Mouse (Mus musculus) gastrocnemius, adult 18-20 months (tissue): ENCODE data around the gene Prickle1. TPM values are rescaled to one million over a fixed set of nuclear protein-coding genes. Genes with fewer than 3 reads are reported as not detected.

Experiments used
- DNase-seq: peaks from one replicate; pipeline ENCODE4 v3.0.0; 2021; ENCODE audit warnings: low spot score
- total RNA-seq, 2 experiments: library from RNA; stranded (reverse); gene quantifications; 2 replicates each; pipeline ENCODE4 v1.2.3; 2021

Gene Prickle1
- total RNA-seq, 2 experiments from 2014 or later, result 2.9 to 3.0 TPM

DNA sequence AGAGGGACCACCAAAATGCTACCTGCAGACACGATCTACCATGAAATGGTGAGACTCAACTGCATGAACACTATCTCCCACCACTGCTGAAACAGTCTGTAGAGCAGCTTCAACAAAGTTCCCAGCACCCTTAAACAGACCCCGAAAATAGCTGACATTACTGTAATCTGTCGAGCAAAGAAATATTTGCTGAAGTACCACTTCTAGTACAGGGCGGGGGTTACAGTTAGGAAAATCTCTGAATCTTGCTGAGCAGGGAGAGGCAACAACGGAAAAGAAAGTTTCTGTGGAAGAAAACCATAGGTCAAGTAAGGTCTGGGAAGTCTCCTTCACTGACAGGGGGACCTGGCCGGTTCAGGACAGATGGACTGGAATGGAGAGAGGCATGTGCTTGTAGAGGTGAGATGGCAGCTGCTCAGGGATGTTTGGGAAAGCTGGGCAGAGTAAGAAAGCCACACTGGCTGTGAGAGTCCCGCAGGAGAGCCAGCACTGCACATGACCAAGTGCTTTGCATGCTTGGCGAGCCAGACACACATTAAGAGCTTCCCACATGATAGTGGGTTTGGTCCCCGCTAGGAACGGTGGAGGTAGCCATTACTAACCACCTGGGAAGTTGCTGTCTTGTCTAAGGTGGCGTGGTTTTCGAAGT lies 41.4 kb downstream of the Prickle1 start:
- no peak for DNase-seq

DNA sequence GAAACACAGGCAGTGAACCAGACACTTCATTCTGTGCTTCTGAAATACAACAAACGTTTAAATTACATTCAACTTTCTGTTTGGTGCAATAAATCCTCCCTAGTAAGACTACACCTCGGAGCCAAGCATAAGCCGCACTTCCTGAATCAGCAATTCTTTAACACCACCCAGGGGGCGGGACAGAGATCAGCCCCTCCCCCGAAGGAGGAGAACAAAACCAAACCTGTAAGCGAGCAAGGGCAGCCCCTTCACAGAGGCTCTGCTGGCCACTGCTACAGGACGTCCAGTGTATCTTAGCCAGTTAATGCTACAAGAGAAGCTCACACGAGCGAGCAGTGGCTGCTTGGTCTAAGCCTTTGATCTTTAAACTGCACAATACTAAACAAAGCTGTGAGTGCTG lies 43.5 kb downstream of the Prickle1 start:
- DNase-seq, result peak; percentile 29

DNA sequence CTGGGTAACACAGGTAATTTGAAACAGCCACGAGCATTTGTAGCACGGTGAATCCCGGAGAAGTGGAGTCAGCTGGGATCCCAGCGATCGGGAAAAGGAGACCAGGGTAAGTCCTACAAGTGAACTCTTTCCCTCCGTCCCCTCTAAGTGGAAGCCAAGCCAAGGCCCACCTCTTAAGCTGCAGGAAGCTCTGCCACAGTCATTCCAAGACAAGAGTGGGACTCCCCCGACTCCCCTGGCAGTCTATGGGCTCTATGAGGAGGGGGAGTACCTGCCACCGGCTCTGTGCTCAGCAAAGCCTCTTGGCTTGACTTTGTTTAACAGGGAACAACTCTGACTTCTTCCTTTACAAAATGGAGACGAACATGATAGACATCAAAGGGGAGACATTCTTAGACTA lies 47.4 kb downstream of the Prickle1 start:
- no peak for DNase-seq

DNA sequence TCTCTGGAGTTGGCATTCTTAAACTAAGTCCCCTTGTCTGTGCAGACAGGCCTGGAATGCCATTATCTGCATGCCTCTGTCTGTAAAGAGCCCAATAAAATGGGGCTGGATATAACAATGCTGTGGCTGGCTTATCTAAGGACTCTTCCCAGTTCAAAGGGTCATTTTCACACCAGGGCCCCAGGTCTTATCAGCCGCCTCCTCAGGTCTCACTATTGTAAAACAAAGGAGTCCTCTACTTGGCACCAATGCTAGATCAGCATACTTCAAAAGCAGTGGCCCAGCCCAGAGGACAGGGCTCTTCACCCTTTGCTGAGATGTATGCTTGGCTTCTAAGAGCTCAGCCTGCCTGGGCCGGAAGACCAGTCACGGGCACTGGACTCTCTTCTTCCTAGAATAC lies 56.3 kb downstream of the Prickle1 start:
- no peak for DNase-seq

DNA sequence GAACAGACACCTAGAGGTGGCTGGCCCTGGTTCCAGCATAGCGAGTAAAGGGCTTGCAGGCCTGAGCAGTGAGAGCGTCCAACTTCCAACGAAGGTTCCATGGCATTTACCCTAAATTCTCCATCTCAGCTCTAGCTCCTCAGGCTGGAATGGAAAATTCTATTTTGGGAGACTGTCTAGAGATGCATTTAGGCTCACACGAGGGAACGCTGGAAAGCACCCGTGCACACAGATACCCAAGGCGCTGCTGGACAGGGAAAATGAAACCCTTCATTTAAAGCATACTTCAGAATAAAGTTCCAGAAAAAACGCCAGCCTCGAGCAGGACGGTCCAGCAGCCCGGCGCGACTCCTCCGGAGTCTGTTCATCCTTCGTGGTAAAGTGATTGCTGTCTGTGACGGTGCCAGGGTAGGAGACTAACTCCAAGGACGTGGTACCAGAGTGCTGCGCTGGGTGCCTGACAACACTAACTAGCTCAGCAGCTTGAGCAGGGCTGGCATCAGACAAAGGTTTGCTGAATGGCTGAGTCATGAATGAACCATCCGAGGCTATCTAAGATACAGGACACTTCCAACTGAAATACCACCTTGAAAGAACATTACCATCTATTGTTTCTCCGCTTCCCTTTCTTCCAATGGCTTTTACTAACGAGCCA lies 57.0 kb downstream of the Prickle1 start:
- DNase-seq, result no peak

DNA sequence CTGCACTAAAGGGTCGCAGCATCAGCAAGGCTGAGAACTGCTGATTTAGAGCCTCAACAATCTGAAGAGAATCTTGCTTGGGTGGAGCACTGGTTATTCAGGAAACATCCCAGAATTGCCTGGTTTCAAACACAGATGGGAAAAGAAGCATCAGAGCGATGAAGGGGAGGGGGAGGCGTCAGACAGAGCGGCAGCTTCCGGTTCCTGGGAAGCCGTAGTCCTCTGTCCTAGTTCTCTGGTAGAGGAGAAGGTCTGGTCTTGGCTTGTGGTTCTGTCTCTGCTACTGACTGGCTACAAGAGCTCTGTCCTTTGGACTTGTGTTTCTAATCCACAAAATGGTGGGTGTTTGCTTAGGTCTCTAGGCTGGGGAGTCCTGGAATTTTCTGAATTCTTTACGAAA lies 57.9 kb downstream of the Prickle1 start:
- DNase-seq, result no peak

DNA sequence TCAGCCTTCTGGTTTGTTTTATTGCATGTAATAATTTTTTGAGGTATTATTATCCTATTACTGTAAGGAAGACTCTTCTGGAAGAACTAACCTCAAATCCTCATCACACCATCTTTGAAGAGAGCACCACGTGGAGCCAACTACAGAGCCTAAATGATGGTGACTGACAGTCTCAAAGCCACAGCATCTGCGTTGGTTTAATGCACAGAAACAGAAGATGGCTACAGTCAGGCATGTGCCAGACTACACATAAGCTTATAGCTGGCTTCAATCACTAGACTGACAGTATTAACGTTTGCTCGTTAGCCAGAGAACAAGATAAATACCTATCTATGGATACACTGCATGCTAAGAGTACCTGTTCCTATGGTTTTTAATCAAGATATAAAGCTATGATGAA lies 59.5 kb downstream of the Prickle1 start:
- DNase-seq, result no peak

DNA sequence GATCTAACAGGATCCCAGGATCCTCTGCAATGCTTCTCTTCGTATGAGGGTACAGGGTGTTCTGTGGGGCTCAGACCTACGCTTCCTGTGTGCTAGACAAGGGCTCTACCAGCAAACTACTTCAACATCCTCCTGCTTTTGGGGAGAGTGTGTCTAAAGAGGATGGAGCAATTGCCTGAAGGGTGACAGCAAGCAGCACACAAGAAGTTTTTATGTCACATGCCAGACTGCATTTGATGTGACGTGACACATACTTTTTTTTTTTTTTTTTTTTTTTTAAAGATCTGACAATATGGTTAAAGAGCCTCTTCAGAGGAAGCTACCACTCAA lies 65.0 kb downstream of the Prickle1 start:
- no peak for DNase-seq

DNA sequence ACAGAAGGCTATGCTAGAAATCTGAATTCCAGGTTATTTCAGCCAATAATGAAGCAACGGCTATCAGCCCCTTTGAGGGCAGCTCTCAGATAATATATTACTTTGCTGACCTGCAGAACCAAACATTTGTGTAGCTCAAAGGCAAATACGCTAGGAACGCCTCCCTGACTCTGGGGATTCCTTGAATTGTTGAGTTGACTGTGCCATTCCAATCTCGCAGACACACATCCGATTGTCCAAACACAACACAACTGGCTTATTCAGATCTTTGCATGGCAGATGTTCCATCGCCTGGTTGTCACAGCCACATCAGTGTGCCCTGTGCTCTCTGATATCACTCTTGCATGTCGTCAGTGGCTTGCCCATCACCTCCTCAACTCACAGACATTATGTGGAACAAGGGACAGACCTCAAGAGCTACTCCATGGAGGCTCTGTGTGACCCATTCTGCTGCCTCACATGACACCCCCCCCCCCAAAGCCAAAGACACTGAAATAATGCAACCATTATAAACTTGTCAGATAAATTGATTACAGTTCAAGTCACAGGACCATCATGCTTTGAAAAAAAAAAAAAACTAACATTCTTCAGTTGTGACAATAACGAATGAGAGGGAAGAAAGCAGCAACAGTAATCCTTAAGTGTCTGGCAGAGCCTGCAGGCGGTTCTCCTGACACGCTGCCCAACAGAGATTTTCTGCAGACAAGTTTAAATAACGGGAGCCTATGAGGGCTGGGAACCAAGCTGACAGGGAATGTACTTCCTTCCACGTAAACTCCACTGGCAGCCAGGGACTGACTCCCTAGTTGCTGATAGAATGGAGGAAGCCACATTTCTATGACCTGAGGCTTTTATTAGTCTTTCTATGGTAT lies 65.6 kb downstream of the Prickle1 start:
- no peak for DNase-seq

DNA sequence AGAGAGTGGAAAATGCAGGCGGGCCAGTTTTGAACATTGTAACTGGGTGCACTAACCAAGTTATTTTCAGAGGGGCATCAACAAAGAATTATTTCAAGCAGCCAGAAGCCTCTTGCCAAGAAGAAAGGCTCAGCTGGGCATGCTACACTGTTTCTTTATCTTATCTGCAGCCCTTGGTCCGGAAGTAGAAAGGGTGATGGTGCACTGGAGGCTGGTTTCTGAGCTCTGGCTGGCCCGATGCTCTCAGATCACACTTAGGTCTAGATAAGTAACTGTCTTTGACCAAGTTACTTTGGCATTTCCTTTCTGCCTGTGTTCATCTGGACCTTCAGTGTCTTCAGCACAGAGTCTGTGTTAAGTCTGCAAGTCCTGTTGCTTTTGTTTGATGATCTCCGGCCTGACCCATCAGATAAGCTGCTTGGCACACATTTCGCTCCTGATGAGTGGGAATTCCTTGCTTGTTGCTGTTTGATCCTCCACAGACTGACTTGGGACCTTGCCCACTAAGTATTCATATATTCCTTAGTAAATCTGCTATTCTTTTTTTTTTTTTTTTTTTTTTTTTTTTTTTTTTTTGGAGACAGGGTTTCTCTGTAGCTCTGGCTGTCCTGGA lies 70.3 kb downstream of the Prickle1 start:
- DNase-seq, result no peak

DNA sequence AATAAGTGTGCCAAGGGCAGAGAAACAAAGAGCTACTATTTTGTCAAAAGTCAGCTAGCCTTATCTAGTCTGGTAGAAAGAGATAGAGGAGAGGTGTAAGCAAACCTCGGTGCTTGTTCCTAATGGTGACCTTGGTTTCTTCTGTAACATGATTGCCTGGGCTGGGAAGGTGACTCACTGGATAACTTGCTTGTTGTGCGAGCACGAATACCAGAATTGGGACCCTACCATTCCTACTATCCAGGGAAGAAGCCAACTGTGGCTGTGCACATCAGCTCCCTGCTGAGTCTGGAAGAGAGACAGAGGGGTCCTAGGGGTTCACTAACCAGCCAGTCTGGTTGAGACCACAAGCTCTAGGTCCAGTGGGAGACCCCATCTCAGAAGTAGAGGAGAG lies 73.9 kb downstream of the Prickle1 start:
- DNase-seq, result no peak

DNA sequence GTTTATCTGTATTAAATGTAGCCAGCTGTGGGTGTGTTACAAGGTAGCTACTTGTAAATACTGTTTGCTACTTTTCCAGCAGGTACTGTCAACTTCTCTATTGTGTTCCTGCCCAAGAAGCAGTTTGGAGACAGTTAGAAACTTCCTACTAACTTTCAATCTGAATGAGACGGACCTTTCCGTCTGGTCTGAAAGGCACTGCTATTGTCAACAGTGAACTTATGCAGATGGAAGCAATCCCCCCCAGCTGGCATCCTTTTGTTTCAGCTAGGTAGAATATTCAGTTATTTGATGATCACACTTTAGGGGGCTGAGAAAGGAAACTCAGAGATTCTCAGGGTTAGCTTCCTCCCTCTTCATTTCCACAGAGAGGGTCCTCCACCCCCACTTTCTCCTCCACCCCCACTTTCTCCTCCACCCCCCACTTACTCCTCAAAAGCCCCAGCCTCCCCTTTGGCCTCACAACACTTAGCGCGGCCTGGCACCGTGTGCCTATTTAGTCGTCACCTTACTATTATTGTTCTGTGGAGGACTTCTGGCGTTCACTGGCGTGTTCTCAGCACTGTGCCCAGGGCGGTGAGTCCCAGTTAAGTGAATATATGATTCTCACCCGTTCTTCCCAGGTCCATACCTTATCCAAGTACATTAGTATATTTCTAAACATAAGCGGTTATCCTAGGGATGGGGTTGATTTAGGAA lies 74.5 kb downstream of the Prickle1 start:
- DNase-seq, result no peak

DNA sequence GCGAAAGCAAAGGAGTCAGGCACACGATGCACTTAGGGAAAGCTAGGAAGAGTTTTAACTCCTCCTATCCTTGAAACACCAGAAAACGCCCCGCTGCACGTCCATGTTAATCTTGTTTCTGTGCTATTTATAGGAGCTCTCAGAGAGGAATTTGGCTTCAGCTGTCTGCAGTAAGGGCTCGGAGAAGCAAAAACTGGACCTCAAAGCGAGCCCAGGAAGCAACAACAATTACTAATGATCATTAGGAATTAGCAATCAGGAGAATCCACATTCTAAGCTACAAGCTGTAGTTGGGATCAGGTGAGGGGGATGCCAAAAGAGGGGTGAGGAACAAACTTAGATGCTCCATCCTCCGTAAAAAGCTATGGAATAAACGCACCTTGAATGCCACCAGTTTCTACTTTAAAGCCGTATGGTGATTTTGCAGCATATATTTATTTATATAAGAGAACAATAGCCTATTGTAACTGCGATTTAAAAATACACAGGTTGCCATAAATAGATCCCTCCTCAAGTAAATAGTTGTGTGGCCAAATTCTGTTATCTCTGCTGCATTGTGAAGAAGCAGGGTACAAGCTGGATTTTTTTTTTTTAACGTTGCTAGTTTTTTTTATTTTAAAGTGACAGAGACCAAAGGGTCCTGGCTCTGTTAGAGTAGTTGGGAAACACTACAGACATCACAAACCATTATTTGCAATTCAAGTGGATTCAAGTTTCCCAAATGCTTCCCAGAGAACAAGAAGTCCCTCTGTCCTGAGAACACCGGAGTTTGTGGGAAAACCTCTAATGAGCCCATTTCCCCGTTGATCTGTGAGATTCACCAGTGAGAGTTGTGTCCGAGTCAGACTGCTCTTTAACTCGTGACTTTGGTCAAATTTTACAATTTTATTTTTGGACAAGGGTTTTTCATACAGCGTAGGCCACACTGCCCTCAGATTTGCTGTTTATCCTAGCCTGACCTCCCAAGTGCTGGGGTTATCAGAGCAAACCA lies 75.6 kb downstream of the Prickle1 start:
- DNase-seq, result no peak

DNA sequence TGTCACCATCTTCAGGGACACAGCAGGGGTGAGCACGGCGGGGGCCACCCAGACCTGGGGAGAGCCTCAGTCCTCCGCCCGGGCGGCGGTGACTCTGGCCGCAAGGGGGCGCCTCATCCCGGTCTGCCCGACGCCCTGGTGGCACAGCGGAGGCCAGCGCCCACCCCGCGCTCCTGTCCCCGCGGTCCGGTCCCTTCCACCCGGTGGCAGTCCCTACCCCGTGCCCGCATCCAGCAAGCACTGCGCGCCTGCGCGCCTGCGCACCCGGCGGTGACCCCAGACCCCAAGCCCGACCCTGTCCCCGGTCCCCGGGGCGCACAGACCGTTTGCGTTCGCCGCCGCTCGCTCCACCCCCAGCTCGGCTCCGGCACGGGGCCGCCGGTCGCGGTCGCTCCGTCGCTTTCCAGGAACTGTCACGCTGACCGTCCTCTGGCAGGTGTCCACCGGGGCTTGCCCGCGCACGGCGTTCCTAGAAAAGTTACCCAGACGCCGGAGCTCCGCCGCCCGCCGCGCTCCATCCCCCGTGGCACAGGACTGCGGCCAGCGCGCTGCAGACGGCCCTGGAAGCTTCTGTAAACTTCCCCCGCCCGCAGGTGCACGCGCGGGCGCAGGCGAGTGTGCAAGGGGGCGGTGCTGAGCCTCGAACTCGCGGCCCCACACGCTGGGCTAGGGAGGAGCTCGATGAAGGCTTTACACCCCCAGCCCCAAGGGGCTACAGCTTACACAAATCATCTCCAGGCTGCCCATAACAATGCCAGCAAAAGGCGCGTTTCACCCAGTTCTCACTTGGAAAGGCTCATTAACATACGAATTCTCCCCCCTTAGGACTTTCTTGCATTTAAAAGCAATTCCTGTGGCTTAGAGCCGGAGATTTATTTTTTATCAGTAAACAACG lies 76.5 kb downstream of the Prickle1 start:
- peak; percentile 80 for DNase-seq

DNA sequence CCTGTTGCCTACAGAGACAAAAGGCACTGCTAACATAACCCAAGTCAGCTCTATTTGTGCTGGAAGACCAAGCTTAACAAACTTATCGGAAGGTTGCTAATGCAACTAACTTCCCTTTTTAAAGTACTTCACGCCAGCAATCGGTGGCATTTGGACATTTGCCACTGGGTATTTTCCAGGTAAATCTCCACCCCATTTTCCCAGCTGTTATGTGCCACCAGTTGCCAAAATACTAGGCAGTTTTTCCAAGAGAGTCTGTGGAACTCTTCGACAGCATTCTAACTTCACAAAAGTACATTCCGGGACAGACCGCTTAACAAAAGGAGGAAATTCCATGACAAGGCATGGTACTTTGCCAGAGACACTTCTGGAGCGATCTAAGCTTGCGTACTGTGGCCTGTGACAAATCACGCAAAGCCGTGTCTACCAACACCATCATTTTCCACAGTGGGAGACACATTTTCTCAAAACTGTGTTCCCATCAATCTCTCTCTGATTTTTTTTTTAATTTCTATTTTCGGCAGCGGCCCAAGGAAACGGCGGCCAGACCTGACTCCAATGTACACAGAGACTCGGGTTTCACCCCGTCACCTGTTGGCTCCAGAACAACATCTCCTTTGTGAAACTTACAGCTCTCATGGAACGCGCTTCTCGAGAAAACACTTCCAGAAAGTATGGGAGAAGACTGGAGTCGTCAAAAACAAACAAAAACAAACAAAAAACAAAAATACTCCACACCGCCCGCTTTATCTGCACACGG lies 77.4 kb downstream of the Prickle1 start:
- DNase-seq, result peak; percentile 33

DNA sequence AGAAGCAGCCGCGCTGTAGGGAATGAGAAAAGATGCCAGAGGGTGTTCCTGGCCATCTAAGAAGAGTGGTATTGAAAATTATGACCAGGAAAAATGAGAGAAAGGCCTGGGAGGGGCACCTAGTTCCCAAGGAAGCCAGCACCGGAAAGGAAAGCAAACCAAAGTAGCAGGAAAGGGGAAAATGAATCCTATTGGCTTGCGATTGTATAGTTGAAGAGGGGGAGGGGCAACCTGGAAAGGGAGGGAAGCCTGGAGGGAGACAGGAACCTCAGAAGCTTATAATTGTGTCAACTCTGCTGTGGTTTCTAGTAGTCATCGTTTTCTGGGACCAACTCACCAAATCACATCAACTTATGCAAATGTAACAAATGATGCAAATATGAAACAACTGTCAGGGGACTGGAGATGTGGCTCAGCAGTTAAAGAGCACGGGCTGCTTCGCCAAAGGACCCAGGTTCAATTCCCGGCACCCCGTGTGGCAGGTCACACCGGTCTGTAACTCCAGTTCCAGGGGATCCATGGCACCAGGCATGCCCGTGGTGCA lies 78.6 kb downstream of the Prickle1 start:
- DNase-seq, result no peak

DNA sequence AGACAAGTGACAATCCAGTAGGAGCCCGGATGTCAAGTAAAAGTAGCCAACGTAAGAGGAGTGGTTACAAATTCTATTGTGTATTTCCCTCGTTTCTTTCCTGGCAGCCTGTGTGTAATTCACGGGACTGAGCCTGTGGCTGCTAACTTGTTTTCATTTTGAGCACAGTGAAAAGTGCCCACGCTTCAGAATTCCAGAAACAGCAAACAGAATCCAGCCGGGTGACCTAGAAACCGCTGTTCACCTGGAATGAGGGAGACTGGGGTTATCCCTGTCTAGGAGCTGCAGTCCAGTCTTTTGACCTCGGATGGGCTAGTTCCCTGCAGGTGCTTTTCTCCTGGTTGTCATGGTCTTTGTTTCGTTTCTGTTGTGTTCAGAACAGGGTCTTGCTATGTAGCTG lies 80.4 kb downstream of the Prickle1 start:
- no peak for DNase-seq

DNA sequence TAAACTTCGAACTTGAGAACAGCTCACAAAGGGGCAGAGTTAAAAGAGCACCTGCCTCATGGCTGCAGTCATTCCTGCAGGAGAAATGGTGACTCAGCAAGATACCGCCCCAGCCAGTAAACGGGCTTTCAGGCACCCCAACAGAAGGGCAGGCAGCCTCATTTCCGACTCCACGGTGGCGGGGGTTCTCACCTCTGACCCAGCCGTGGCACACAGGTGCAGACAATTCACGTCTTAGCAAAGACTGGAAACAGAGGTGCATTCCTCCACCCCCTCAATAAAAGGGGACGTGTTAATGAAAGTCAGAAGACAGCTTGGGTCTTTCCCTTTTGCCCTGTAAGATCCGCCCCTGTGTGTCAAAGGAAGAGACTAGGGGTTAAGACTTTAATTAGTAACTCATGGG lies 81.8 kb downstream of the Prickle1 start:
- DNase-seq, result no peak
